Mouse (Mus musculus): ENCODE data around the gene Tmem270.

Tmem270 gene

DNA sequence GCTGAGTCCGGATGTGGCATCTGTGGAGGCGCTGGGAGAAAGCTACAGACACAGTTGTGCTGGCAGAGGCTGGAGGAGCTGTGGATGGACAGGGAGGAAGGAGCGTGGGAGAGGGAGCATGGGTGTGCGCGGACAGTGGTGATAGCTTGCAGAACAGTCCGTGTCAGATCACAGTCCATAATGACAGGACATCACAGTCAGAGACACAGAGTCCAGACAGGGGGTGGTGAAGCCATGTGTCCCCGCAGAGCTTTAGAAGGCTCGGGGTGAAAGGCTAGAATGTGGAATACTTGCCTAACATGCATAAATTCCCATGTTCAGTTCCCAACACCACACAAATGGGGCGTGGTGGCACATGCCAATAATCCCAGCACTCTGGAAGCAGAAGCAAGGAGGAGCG lies 29.7 kb downstream of the Tmem270 start:
- no peak for DNase-seq

DNA sequence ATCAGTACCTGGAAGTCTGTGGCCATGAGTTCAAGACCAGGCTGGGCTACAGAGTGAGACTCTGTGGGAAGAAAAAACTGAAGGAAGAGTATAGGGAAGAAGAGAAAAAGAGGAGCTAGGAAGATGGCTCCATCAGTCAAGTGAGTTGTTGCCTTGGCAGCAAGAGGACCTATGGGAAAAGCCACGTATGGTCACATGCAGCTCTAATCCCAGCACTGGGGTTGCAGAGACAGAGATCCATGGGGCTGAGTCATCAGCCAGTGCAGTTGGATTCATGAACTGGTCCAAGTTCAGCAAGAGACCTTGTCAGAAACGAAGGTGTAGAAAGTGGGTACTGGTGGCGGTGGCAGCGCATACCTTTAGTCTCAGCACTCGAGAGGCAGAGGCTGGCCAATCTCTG lies 31.3 kb downstream of the Tmem270 start:
- DNase-seq: no peak

DNA sequence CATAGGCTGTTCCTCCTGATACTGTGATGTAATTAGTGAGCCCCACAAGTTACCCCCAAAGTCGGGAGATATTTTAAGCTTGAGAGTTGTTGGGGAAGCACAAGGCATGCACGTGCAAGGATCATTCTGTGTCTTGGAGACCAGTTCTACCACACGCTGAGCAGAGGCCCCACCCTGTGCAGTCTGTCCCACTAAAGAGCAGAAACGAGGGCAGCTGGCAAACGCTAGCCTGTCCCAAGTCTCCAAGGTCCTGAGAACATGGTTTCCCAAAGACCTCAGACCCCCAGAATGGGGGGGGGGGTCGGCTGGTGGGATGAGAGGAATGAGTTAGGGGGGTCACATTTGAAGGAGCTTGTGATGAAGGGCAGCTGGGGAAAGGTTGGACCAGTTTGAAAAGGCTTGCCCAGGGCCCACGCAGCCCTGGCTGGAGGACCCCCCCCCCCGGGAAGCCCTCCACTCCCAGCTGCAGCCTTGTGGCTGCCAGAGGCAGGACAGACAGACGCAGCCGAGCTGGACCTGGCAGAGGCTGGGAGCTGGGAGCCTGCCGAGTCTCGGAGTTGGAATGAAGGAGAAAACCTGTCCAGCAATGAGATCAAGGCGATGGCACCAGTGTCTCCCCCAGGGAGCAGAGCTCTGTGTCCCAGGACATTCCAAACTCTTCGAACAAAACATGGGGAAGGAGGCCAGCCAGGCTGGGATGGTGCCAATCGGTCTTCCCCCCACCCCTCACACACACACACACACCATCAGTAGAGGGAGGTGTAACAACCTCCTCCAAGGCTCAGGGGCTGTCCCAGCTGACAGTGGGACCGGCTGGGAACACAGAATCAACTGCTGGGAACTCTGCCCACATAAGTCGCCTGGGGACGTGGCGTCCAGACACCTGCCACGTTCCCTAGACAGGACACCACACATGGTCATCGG lies 32.3 kb downstream of the Tmem270 start:
- no peak for DNase-seq

DNA sequence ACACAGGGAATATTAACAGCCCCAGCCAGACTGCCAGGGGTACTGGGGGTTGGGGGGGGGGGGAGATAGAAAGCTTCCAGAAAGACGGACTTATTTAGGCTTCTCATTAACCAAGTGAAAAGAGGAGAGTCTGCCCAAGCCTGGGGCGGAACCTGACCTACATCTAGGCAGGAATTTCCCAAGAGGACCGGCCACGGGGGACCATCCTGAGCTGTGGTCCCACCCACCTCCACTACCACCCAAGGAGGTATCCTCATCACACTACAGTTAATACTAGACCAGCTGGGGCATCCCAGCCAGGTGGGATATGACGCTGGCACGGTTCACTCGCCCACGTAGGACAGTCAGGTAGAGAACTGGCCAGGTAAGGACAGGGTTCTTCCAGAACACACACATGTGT lies 33.5 kb downstream of the Tmem270 start:
- no peak for DNase-seq

DNA sequence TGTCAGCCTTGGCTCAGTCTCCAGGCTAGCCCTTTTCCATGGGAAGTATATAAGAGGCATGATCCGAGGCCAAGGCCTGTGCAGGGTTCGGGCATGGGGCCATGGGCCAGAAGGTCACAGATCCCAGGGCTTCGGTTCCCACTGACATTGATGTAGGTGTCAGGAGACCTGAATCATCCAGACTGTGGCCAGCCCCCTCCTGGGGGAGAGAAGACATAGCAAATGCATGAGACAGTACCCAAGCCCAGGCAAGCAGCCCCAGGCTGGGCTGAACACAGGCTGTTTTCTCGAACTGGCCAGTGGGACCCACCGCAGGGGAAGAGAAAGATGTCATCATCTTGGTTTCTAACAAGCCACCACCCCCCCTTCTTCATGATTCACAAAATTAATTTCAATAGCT lies 33.9 kb downstream of the Tmem270 start:
- DNase-seq: no peak

DNA sequence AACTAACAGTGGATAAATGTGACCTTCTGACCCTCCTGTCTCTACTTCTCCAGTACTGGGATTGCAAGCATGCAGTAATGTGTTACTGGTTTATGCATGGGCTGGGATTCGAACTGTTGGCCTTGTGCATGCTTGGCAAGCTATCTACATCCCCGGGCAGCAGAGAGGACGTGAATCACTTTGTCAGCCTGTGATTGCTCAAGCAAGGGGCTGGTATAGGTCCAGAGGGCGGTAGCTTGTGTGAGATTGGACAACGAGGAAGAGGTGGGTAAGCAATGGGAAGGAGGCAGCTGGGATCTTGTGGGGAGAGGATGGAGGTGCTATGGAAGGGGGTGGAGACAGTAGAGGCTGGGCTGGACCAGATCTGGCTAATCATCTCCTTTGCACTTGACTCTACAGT lies 38.0 kb downstream of the Tmem270 start:
- no peak for DNase-seq

DNA sequence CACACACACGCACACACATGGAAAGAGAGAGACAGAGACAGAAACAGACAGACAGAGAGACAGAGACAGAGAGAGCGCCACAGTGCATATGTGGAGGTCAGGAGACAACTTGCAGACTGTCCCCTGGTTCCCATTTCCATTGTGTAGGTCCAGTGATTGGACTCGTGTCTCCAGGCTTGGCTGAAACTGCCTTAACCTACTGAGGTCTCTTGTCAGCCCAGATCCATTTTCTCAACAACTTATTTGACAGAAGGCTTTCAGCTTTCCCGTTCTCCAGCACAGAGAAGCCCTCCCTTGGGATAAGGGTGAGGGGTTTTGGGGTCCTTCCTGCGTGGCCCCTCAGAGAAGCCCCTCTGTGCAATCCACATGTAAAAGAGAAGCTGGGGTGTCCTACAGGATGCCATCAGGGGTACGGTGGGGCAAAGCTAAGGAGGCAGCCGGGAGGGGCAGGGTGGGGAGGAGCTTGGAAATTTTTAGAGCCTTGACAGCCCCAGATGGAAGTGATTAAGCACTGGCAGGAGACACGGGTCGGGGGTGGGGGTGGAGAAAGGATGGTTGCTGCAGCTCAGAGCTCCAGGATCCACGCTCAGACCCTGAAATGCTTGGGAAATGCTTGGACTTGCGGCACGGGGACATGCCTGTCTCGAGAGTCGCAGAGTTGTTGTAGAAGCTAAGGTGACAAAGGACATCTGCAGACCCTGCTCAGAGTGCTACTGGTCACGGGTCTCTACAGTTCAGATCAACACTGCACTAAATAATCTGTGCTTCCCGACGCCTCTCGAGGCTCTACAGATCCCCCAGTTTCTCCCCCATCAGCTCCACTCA lies 39.0 kb downstream of the Tmem270 start:
- no peak for DNase-seq

DNA sequence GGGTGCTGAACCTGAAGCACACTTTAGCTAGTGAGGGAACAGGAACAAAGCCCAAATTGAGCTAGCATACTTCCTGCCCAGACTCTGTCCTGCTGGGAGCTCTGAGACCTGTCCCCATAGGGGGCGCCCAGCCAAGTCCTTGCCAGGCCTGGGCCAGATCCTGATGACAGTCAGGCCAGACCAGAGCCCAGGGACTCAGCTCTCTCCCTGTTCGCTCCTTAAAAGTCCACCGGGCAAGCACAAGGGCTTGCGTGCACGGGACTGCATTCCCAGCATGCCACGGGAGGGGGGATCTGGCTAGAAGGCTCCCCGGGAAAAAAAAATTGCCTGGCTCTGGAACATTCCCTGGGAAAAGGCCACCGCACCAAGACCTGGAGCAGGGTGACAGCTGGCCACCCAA lies 41.4 kb downstream of the Tmem270 start:
- no peak for DNase-seq

DNA sequence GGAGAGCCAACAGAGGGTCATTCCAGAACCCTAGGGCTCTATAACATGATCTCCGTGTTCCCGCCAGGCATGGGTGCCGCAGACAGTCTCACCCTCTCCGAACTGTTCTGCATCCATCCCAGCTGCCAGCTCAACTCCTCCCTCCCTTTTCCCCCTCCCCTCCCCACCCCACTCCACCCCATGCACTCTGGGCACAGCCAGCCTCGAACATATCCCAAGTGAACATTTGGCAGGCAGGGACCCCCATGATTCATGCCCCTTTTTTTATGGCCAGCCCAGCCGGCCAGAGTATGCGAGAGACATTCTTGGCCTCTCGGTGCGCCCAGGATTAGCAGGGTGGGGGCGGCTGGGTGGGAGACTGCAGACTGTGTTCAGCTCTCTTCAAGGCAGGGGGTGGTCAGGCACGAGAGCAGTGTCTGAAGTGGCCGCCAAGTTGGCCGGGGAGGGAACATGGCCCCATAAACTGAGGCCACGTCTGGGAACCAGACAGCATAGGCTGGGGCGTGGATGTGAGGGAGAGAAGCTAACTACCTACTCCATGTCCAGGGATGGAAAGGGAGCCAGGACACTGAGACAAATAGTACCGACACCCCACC lies 44.5 kb downstream of the Tmem270 start:
- DNase-seq: no peak

DNA sequence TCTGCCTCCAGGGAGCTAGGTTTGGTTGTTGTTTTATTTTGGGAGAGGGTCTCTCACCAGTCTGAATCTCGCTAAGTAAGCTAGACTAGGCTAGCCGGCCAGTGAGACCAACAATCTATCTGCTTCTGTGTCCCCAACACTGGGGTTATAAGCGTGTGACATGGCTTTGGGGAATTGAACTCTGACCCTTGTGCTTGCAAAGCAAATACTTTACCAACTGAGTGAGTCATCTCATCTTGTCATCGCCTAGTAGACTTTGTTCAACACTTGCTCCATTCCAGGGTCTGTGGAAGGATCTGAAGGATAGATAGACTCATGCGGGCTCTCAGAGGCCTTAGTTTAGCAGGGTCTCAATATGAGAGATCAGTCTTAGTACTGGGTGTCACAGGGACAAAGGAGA lies 47.3 kb downstream of the Tmem270 start:
- DNase-seq: no peak

DNA sequence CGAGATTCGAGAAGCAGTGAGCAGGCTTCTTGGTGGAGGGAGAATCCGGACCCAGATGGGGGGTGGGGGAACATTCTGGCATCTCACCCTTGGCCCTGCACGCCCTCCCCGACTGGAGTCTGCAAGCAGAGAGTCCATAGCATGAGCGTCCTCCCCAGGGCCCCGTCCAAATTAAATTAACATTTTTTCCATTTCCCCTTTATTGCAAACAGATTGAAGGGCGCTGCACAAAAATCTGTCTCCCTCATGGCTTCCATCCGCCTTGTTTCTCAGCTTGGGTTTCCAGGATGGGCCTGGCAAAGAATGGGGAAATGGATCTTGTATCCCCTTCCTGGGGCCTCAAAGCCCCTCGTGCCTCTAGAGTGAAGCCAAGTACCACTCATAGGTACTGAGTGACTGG lies 48.2 kb downstream of the Tmem270 start:
- DNase-seq: no peak

DNA sequence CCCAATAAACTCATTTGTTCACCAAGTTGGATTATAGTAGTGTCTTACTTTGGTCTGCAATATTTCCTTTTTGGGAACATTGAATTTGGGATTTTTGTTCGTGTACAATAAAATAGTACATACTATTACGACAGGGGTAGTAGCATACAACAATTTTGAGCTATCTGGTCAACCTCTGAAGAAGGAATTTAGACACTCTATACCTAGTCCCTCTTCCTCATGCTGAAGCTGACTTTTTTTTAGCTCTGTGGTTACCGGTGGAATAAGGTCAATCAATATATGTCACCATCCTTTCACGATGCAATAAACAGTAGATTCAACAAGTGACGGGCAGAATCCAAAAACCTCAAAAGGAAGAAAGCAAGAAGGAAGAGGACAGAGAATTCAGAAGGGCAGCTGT lies 53.7 kb downstream of the Tmem270 start:
- DNase-seq: no peak
